In genomic region chr16:95535151-95535550, GRCm38 (mm10) we compare ENCODE assay signal across 11 mouse cellular contexts.
"Had no signal": no experiment of that assay in that cellular context is flagged by ENCODE, and none has a peak within 500 bp of the region (broad histone marks: within the 10 kb centered on the region; RNA-seq: fewer than 3 reads in every experiment).

No protein-coding gene starts in this region.

- H3K4me2 ChIP-seq: hindbrain, embryonic 15.5 days; limb, embryonic 12.5 days; liver, embryonic 13.5 days; midbrain, embryonic 13.5 days; stomach, embryonic 15.5 days had no signal

- H3K27ac ChIP-seq: hindbrain, embryonic 15.5 days; limb, embryonic 12.5 days; liver, embryonic 13.5 days; midbrain, embryonic 13.5 days; stomach, embryonic 15.5 days had no signal

- H3K9me3 ChIP-seq: hindbrain, embryonic 15.5 days; limb, embryonic 12.5 days; liver, embryonic 13.5 days; midbrain, embryonic 13.5 days; stomach, embryonic 15.5 days had no signal

- H3K4me3 ChIP-seq: hindbrain, embryonic 15.5 days; limb, embryonic 12.5 days; liver, embryonic 13.5 days; midbrain, embryonic 13.5 days; myocyte; stomach, embryonic 15.5 days had no signal

- ATAC-seq: intestine, embryonic 16.5 days; liver, postnatal 0 days; midbrain, embryonic 13.5 days had no signal

- H3K9ac ChIP-seq: hindbrain, embryonic 15.5 days; limb, embryonic 12.5 days; liver, embryonic 13.5 days; liver, postnatal 0 days; midbrain, embryonic 13.5 days; stomach, embryonic 15.5 days had no signal

- H3K4me1 ChIP-seq: hindbrain, embryonic 15.5 days; liver, embryonic 13.5 days had no signal

- H3K27me3 ChIP-seq: hindbrain, embryonic 15.5 days; limb, embryonic 12.5 days; liver, embryonic 13.5 days; midbrain, embryonic 13.5 days; stomach, embryonic 15.5 days had no signal

- DNase-seq: liver; liver, embryonic 13.5 days; liver, postnatal 0 days; right cerebral cortex, postnatal 14 days; thymus, postnatal 36 days had no signal

- H3K36me3 ChIP-seq: hindbrain, embryonic 15.5 days; limb, embryonic 12.5 days; liver, embryonic 13.5 days; midbrain, embryonic 13.5 days; stomach, embryonic 15.5 days had no signal
